In the genomic region with DNA sequence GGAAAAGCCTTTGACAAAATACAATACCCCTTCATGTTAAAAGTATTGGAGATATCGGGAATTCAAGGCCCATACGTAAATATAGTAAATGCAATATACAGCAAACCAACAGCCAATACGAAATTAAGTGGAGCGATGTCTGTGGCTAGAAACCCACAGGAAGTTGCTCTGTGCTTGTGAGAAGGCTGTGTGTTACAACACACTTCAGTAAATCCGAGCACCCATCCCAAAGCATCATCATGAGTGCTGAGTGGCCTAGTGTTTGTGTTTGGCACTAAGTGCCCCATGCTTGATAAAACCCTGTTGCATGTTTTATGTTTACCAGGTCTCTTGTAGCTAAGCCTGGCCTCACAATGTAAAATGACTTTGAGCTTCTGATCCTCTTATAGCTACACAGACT, we compare ENCODE assay signal across 16 mouse cellular contexts.
"Had no signal": no experiment of that assay in that cellular context is flagged by ENCODE, and none has a peak within 500 bp of the region (broad histone marks: within the 10 kb centered on the region; RNA-seq: fewer than 3 reads in every experiment).

No protein-coding gene starts in this region.

- ATAC-seq: hindbrain, postnatal 0 days; intestine, embryonic 16.5 days had no signal

- DNase-seq: gastrocnemius, adult 2 months; gastrocnemius, postnatal 10 days; gastrocnemius, postnatal 25 days; heart, adult 11 months; heart, adult 2 months; heart, postnatal 14 days; heart, postnatal 36 days; kidney, adult 11 months; kidney, adult 2 months; kidney, adult 9 months; kidney, postnatal 14 days; kidney, postnatal 36 days; liver; liver, embryonic 13.5 days had no signal
